Mouse (Mus musculus): ENCODE results near the gene Coq2.
A peak's percentile ranks its signal among the peaks of the same experiment; 100 is the strongest.

Gene Coq2

DNA sequence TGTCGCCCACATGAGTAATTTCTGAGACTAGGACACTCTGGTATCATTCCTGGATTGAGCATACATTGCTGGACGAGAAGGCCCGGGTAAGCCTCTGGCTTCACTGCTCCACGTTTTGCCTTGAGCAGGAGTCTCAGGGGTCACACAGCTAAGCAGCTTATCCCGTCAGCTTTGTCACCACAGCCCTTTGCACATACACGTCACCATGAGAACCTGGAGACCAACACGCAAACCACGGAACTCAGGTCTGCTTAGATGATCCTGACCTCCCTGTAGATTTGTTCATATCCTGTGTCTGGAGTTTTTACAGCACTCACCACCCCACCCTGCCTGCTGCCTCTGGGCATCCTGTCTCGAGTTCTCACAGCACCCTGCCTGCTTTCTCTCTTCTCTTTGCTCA is 54.0 kb downstream of the Coq2 start:
- DNase-seq (ENCODE audit: low spot score): no peak

GRCm38 (mm10) chr5:100619586-100620275 is 55.2 kb downstream of the Coq2 start:
- no peak for DNase-seq (ENCODE audit: low spot score)

- no peak for DNase-seq (ENCODE audit: low spot score)
These were observed 60.8 kb downstream of the Coq2 start for GRCm38 (mm10) chr5:100613896-100614768.

DNA sequence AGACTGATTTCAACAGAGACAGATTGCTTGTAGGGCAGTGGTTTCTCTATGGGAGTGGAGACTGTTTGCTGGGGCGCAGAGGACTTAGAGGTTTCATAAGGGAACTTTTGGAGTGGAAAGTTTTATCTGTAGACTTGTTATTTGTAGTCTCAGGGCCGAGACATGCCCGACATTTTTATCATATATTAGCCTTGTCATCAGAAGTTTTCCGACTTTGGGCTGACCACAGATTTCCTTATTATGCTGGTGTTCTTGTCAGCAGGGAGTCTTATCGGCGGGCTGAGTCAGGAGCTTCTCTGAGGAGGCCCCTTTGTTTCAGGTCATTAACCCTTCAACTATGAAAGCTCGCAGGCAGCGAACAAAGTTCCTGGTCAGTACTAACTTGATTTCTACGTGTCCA is 67.1 kb downstream of the Coq2 start:
- DNase-seq (ENCODE audit: low spot score): no peak

GRCm38 (mm10) chr5:100607090-100607762 is 67.7 kb downstream of the Coq2 start:
- DNase-seq (ENCODE audit: low spot score): peak; percentile 19

GRCm38 (mm10) chr5:100605828-100606229 is 69.1 kb downstream of the Coq2 start:
- peak; percentile 45 for DNase-seq (ENCODE audit: low spot score)
